Mouse (Mus musculus) spleen, postnatal 36 days (tissue): ENCODE measurements around the gene Ecel1.

Experiments used
- DNase-seq, 2 experiments: peaks; one replicate each; pipeline ENCODE4 v3.0.0; 2022; ENCODE audit warnings: low spot score in 2 of 2, mixed read lengths in 1 of 2

Ecel1 gene

DNA sequence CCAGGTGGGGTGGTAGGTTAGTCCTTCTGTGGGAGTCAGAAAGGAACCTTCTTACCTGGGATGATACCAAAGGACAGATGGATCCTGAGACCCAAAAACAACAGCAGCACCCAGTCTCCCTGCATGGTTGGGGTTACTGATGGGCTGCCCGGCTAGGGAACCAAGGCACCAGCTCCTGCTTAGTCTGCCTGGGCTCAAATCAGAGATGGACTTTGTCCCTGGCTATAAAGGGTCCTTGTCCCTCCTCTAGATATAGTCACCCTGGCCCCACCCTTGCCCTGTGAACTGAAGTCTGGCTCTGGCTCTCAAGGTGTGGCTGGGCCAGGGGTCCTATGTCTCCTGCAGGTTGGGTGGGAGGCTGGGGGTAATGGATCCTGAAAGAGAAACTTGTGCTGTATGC is 54.9 kb downstream of the Ecel1 start, which contains the start of gene Alpi:
Alpi (minus strand) TSS at position 196 of the 400 bp plus-strand sequence.
- no peak for DNase-seq

DNA sequence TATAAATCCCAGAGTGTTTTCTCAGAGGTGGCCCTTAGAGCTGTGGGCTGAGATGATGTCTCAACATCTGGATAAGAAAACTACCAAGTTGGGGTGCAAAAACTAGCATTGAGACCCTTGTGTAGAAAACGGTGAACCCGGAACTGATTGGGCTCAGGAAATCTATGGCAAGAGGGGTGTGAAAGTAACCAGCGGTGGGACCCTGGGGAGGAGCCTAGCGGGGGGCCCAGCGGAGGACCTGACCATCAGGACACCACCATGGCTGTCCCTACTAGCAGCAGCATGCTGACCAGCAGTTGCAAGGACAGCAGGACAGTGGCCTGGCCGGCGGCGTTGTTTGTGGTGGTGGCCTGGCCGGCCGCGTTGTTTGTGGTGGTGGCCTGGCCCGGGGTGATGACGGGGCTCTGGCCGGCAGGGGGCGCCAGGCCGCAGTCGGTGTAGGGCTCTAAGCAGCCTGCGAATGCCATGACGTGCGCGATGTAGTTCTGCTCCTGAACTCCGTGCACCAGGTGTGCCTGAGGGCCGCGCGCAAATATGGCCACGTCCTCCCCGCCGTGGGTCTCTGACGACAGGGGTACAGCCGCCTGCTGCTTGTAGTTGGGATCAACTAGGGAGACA is 57.9 kb downstream of the Ecel1 start:
- peak in 1 of 2 experiments; percentile 7 for DNase-seq
